Mouse (Mus musculus) erythroblast, embryonic 14.5 days (primary cell): ENCODE data around the gene Slc4a3.

Experiments used
- GATA1 ChIP-seq: IDR thresholded peaks from 2 replicates; pipeline ENCODE4 v1.6.1; 2012; ENCODE audit warnings: low read length, inconsistent platforms, mixed read lengths
- TAL1 ChIP-seq: IDR thresholded peaks from 3 replicates; pipeline ENCODE4 v1.6.1; 2012; ENCODE audit warnings: low read length, inconsistent platforms, mixed read lengths

DNA sequence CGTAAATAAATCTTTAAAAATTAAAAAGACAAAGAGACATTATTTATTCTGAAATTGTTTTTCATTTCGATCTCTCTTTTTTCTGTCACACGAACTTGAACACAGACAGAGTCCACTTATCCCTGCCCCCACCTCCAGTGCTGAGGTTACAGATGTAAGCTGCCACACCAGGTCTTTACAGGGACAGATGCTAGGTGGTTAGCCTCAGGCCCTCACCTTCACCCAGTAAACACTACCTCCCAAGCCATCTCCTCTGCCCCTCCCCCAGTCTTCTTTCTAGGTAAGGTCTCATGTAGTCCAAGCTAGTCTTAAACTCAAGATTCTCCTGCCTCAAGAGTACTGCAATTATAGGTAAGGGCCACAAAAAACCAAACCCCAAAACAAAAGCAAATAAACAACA lies 33.5 kb upstream of the Slc4a3 start:
- no peak for TF ChIP-seq GATA1
- no peak for TF ChIP-seq TAL1
